Mouse (Mus musculus) limb, embryonic 13.5 days (tissue): Measurements from ENCODE around the gene Lnx1. TPM values are rescaled to one million over a fixed set of nuclear protein-coding genes. Genes with fewer than 3 reads are reported as not detected.
A peak's percentile ranks its signal among the peaks of the same experiment; 100 is the strongest.

ENCODE experiments used
- ATAC-seq: fragments of 200-750 bp; cut with Nextera tagmentation; 2 replicates; pipeline ENCODE4 v1.8.0; 2017; ENCODE audit warnings: low read depth, moderate number of reproducible peaks, moderate TSS enrichment; ENCODE audit not compliant: low FRiP score
- H3K27ac ChIP-seq: fragments of 300-500 bp; sonication (generic); 2 replicates; pipeline ENCODE4 v1.5.1; 2015; ENCODE audit warnings: inconsistent platforms, mild to moderate bottlenecking, moderate library complexity
- H3K27me3 ChIP-seq: fragments of 300-500 bp; sonication (generic); 2 replicates; pipeline ENCODE4 v1.6.1; 2015; ENCODE audit warnings: mild to moderate bottlenecking, inconsistent platforms
- H3K36me3 ChIP-seq: fragments of 300-500 bp; sonication (generic); 2 replicates; pipeline ENCODE4 v1.6.1; 2015; ENCODE audit warnings: inconsistent platforms, mild to moderate bottlenecking, moderate library complexity
- H3K4me1 ChIP-seq: fragments of 300-500 bp; sonication (generic); 2 replicates; pipeline ENCODE4 v1.6.1; 2015; ENCODE audit warnings: inconsistent platforms
- H3K4me2 ChIP-seq: fragments of 300-500 bp; sonication (generic); replicated peaks from 2 replicates; pipeline ENCODE4 v1.6.1; 2015; ENCODE audit warnings: inconsistent platforms, mild to moderate bottlenecking, moderate library complexity
- H3K4me3 ChIP-seq: fragments of 300-500 bp; sonication (generic); 2 replicates; pipeline ENCODE4 v1.5.1; 2015; ENCODE audit warnings: moderate library complexity, mild to moderate bottlenecking, inconsistent platforms
- H3K9ac ChIP-seq: fragments of 300-500 bp; sonication (generic); 2 replicates; pipeline ENCODE4 v1.6.1; 2015; ENCODE audit warnings: mild to moderate bottlenecking, inconsistent platforms
- H3K9me3 ChIP-seq: fragments of 300-500 bp; sonication (generic); 2 replicates; pipeline ENCODE4 v1.6.1; 2016; ENCODE audit warnings: inconsistent platforms
- WGBS: fragments of 180-500 bp; shearing (Covaris S2); methylation state at CpG from one replicate; pipeline ENCODE4 v1.1.7; 2015; 5-methylcytosine and 5-hydroxymethylcytosine counted together
- polyA plus RNA-seq: library from polyadenylated mRNA; unstranded; fragments of >200 nt; fragmentation: Nextera tagmentation; extraction: Ambion mirVana; gene quantifications from 2 replicates; pipeline ENCODE4 v1.2.1, GENCODE M21; 2015

Lnx1 gene
- polyA plus RNA-seq, 1 experiment from 2014 or later, result 1.0 TPM

GRCm38 (mm10) chr5:74668956-74669355 is 33.8 kb downstream of the Lnx1 start:
- 42% methylated on average over 6 of the region's 6 CpGs for WGBS
- H3K27me3 ChIP-seq, result no peaks in the 10 kb centered on the region
- no peak overlapping the region for H3K4me2 ChIP-seq
- no peak overlapping the region for H3K9ac ChIP-seq
- no peak for ATAC-seq
- H3K4me3 ChIP-seq, result no peak overlapping the region
- H3K27ac ChIP-seq, result no peak overlapping the region
- H3K36me3 ChIP-seq, result no peaks in the 10 kb centered on the region
- H3K4me1 ChIP-seq, result no peaks in the 10 kb centered on the region
- no peaks in the 10 kb centered on the region for H3K9me3 ChIP-seq

- no peak for ATAC-seq
- Histone ChIP-seq H3K27ac (no peak overlapping the region), H3K4me3 (no peak overlapping the region), H3K9me3 (no peaks in the 10 kb centered on the region), H3K4me1 (peaks cover 24% of the 10 kb centered on the region), H3K36me3 (no peaks in the 10 kb centered on the region), H3K9ac (no peak overlapping the region), H3K4me2 (no peak overlapping the region), H3K27me3 (no peaks in the 10 kb centered on the region)
- 33% methylated on average over 1 of the region's 1 CpGs for WGBS
Measured at GRCm38 (mm10) chr5:74662618-74663017, 40.1 kb downstream of the Lnx1 start.

GRCm38 (mm10) chr5:74661734-74662560 is 40.8 kb downstream of the Lnx1 start:
- no peaks in the 10 kb centered on the region for H3K27me3 ChIP-seq
- no peak overlapping the region for H3K4me2 ChIP-seq
- no peaks in the 10 kb centered on the region for H3K9me3 ChIP-seq
- WGBS, result 66% methylated on average over 4 of the region's 4 CpGs
- peaks cover 24% of the 10 kb centered on the region for H3K4me1 ChIP-seq
- H3K4me3 ChIP-seq, result no peak overlapping the region
- ATAC-seq, result no peak
- no peak overlapping the region for H3K27ac ChIP-seq
- H3K9ac ChIP-seq, result no peak overlapping the region
- H3K36me3 ChIP-seq, result no peaks in the 10 kb centered on the region

GRCm38 (mm10) chr5:74659856-74660255 is 42.9 kb downstream of the Lnx1 start:
- no peaks in the 10 kb centered on the region for H3K36me3 ChIP-seq
- H3K4me1 ChIP-seq, result peaks cover 24% of the 10 kb centered on the region
- H3K9ac ChIP-seq, result no peak overlapping the region
- ATAC-seq, result no peak
- H3K4me3 ChIP-seq, result no peak overlapping the region
- no peak overlapping the region for H3K27ac ChIP-seq
- 30% methylated on average over 4 of the region's 4 CpGs for WGBS
- H3K4me2 ChIP-seq, result no peak overlapping the region
- no peaks in the 10 kb centered on the region for H3K9me3 ChIP-seq
- H3K27me3 ChIP-seq, result no peaks in the 10 kb centered on the region

GRCm38 (mm10) chr5:74659281-74659680 is 43.4 kb downstream of the Lnx1 start:
- Histone ChIP-seq H3K9ac (no peak overlapping the region), H3K36me3 (no peaks in the 10 kb centered on the region), H3K4me2 (no peak overlapping the region), H3K9me3 (no peaks in the 10 kb centered on the region), H3K4me1 (peaks cover 24% of the 10 kb centered on the region), H3K27ac (no peak overlapping the region), H3K4me3 (no peak overlapping the region), H3K27me3 (no peaks in the 10 kb centered on the region)
- 0 out of 2 replicates have a peak, but pooled peaks have one; percentile 19 for ATAC-seq
- 84% methylated on average over 5 of the region's 5 CpGs for WGBS

GRCm38 (mm10) chr5:74657930-74658329 is 44.8 kb downstream of the Lnx1 start:
- H3K27me3 ChIP-seq, result no peaks in the 10 kb centered on the region
- no peak for ATAC-seq
- H3K9me3 ChIP-seq, result no peaks in the 10 kb centered on the region
- peaks cover 24% of the 10 kb centered on the region for H3K4me1 ChIP-seq
- H3K9ac ChIP-seq, result no peak overlapping the region
- WGBS, result 55% methylated on average over 6 of the region's 6 CpGs
- no peaks in the 10 kb centered on the region for H3K36me3 ChIP-seq
- no peak overlapping the region for H3K4me3 ChIP-seq
- H3K27ac ChIP-seq, result no peak overlapping the region
- H3K4me2 ChIP-seq, result no peak overlapping the region

- no peaks in the 10 kb centered on the region for H3K9me3 ChIP-seq
- WGBS, result 84% methylated on average over 5 of the region's 5 CpGs
- H3K36me3 ChIP-seq, result no peaks in the 10 kb centered on the region
- no peak overlapping the region for H3K9ac ChIP-seq
- no peaks in the 10 kb centered on the region for H3K27me3 ChIP-seq
- peaks cover 24% of the 10 kb centered on the region for H3K4me1 ChIP-seq
- H3K27ac ChIP-seq, result no peak overlapping the region
- no peak for ATAC-seq
- no peak overlapping the region for H3K4me2 ChIP-seq
- H3K4me3 ChIP-seq, result no peak overlapping the region
Measured at GRCm38 (mm10) chr5:74656410-74656809, 46.3 kb downstream of the Lnx1 start.

- Histone ChIP-seq H3K4me1 (peaks cover 12% of the 10 kb centered on the region), H3K4me3 (no peak overlapping the region), H3K9me3 (no peaks in the 10 kb centered on the region), H3K9ac (no peak overlapping the region), H3K4me2 (no peak overlapping the region), H3K27me3 (no peaks in the 10 kb centered on the region), H3K36me3 (no peaks in the 10 kb centered on the region), H3K27ac (no peak overlapping the region)
- ATAC-seq, result no peak
- 70% methylated on average over 6 of the region's 6 CpGs for WGBS
Measured at GRCm38 (mm10) chr5:74654527-74654926, 48.2 kb downstream of the Lnx1 start.

GRCm38 (mm10) chr5:74653766-74654165 is 48.9 kb downstream of the Lnx1 start:
- no peak overlapping the region for H3K27ac ChIP-seq
- WGBS, result 86% methylated on average over 10 of the region's 10 CpGs
- H3K36me3 ChIP-seq, result no peaks in the 10 kb centered on the region
- peaks cover 11% of the 10 kb centered on the region for H3K4me1 ChIP-seq
- no peak overlapping the region for H3K4me3 ChIP-seq
- H3K9me3 ChIP-seq, result no peaks in the 10 kb centered on the region
- H3K9ac ChIP-seq, result no peak overlapping the region
- no peak for ATAC-seq
- H3K27me3 ChIP-seq, result no peaks in the 10 kb centered on the region
- H3K4me2 ChIP-seq, result no peak overlapping the region

- Histone ChIP-seq H3K27me3 (no peaks in the 10 kb centered on the region), H3K4me1 (peaks cover 12% of the 10 kb centered on the region), H3K27ac (no peak overlapping the region), H3K36me3 (no peaks in the 10 kb centered on the region), H3K9me3 (no peaks in the 10 kb centered on the region), H3K9ac (no peak overlapping the region), H3K4me3 (no peak overlapping the region), H3K4me2 (no peak overlapping the region)
- 96% methylated on average over 1 of the region's 1 CpGs for WGBS
- ATAC-seq, result no peak
Measured at GRCm38 (mm10) chr5:74649122-74649521, 53.6 kb downstream of the Lnx1 start.

GRCm38 (mm10) chr5:74648216-74648615 is 54.5 kb downstream of the Lnx1 start:
- Histone ChIP-seq H3K9me3 (no peaks in the 10 kb centered on the region), H3K27me3 (no peaks in the 10 kb centered on the region), H3K4me3 (no peak overlapping the region), H3K4me1 (peaks cover 12% of the 10 kb centered on the region), H3K4me2 (no peak overlapping the region), H3K27ac (no peak overlapping the region), H3K9ac (no peak overlapping the region), H3K36me3 (no peaks in the 10 kb centered on the region)
- no peak for ATAC-seq
- WGBS, result 80% methylated on average over 9 of the region's 9 CpGs

- WGBS, result 38% methylated on average over 5 of the region's 6 CpGs
- H3K9ac ChIP-seq, result no peak overlapping the region
- no peak overlapping the region for H3K4me2 ChIP-seq
Measured at GRCm38 (mm10) chr5:74647584-74647984, 55.1 kb downstream of the Lnx1 start.

GRCm38 (mm10) chr5:74642291-74642690 is 60.4 kb downstream of the Lnx1 start:
- no peak overlapping the region for H3K4me3 ChIP-seq
- no peak overlapping the region for H3K27ac ChIP-seq
- H3K4me2 ChIP-seq, result no peak overlapping the region
- H3K4me1 ChIP-seq, result peaks cover 4% of the 10 kb centered on the region; the same call in 1 of the 2 replicates
- no peaks in the 10 kb centered on the region for H3K27me3 ChIP-seq
- 72% methylated on average over 2 of the region's 2 CpGs for whole genome bisulfite sequencing
- ATAC-seq, result no peak
- H3K9me3 ChIP-seq, result no peaks in the 10 kb centered on the region
- H3K36me3 ChIP-seq, result no peaks in the 10 kb centered on the region
- H3K9ac ChIP-seq, result no peak overlapping the region

More at GRCm38 (mm10) chr5:74647584-74647984, 55.1 kb downstream of the Lnx1 start:
- H3K4me3 ChIP-seq, result no peak overlapping the region
- no peak for ATAC-seq
- no peak overlapping the region for H3K27ac ChIP-seq
- peaks cover 12% of the 10 kb centered on the region for H3K4me1 ChIP-seq
- no peaks in the 10 kb centered on the region for H3K27me3 ChIP-seq
- H3K9me3 ChIP-seq, result no peaks in the 10 kb centered on the region
- no peaks in the 10 kb centered on the region for H3K36me3 ChIP-seq
